Mouse (Mus musculus) intestine, postnatal 0 days (tissue): ENCODE measurements around the gene Maneal. TPM values are rescaled to one million over a fixed set of nuclear protein-coding genes. Genes with fewer than 3 reads are reported as not detected.
A peak's percentile ranks its signal among the peaks of the same experiment; 100 is the strongest.

Experiments used
- ATAC-seq: fragments of 200-750 bp; cut with Nextera tagmentation; 2 replicates; pipeline ENCODE4 v1.8.0; 2017; ENCODE audit warnings: mild to moderate bottlenecking, moderate TSS enrichment, moderate library complexity
- H3K27ac ChIP-seq: fragments of 300-500 bp; sonication (generic); 2 replicates; pipeline ENCODE4 v1.5.1; 2014; ENCODE audit warnings: mild to moderate bottlenecking, low read depth, low read length, moderate library complexity
- H3K27me3 ChIP-seq: fragments of 300-500 bp; sonication (generic); replicated peaks from 2 replicates; pipeline ENCODE4 v1.6.1; 2014; ENCODE audit warnings: low read length, mixed read lengths; ENCODE audit not compliant: control insufficient read depth, insufficient read depth
- H3K36me3 ChIP-seq: fragments of 300-500 bp; sonication (generic); 2 replicates; pipeline ENCODE4 v1.6.1; 2014; ENCODE audit warnings: mild to moderate bottlenecking, moderate library complexity; ENCODE audit not compliant: control insufficient read depth, insufficient read depth
- H3K4me1 ChIP-seq: fragments of 300-500 bp; sonication (generic); replicated peaks from 2 replicates; pipeline ENCODE4 v1.6.1; 2014; ENCODE audit warnings: antibody characterized with exemption, low read length, mixed read lengths; ENCODE audit not compliant: control insufficient read depth, insufficient read depth
- H3K4me2 ChIP-seq: fragments of 300-500 bp; sonication (generic); replicated peaks from 2 replicates; pipeline ENCODE4 v1.6.1; 2014; ENCODE audit warnings: low read depth, mild to moderate bottlenecking, moderate library complexity
- H3K4me3 ChIP-seq: fragments of 300-500 bp; sonication (generic); 2 replicates; pipeline ENCODE4 v1.5.1; 2014; ENCODE audit warnings: low read depth, low read length
- H3K9ac ChIP-seq: fragments of 300-500 bp; sonication (generic); 2 replicates; pipeline ENCODE4 v1.6.1; 2014; ENCODE audit warnings: mild to moderate bottlenecking, low read depth, low read length
- H3K9me3 ChIP-seq: fragments of 300-500 bp; sonication (generic); 2 replicates; pipeline ENCODE4 v1.6.1; 2016; ENCODE audit warnings: mixed run types; ENCODE audit not compliant: control insufficient read depth
- CTCF ChIP-seq: sonication (generic); IDR thresholded peaks from 2 replicates; pipeline ENCODE4 v1.5.1; 2016; ENCODE audit warnings: low read depth, mild to moderate bottlenecking, control low read depth, antibody characterized with exemption, moderate library complexity
- WGBS: fragments of 180-500 bp; shearing (Covaris S2); extraction: QIAGEN DNeasy Blood & Tissue Kit; methylation state at CpG from one replicate; pipeline ENCODE4 v1.1.7; 2014; 5-methylcytosine and 5-hydroxymethylcytosine counted together
- polyA plus RNA-seq: library from polyadenylated mRNA; unstranded; fragments of >200 nt; fragmentation: Nextera tagmentation; extraction: Ambion mirVana; gene quantifications from 2 replicates; pipeline ENCODE4 v1.2.1, GENCODE M21; 2015

Gene Maneal
- polyA plus RNA-seq, 1 experiment from 2014 or later, result 0.17 TPM

GRCm38 (mm10) chr4:124838035-124838700 lies 23.8 kb downstream of the Maneal start:
- no peaks in the 10 kb centered on the region for H3K9me3 ChIP-seq
- H3K27ac ChIP-seq, result no peak overlapping the region
- H3K36me3 ChIP-seq, result peaks cover 35% of the 10 kb centered on the region
- TF ChIP-seq CTCF, result no peak
- 91% methylated on average over 14 of the region's 14 CpGs for WGBS
- no peaks in the 10 kb centered on the region for H3K27me3 ChIP-seq
- H3K4me3 ChIP-seq, result no peak overlapping the region
- ATAC-seq, result no peak
- H3K4me2 ChIP-seq, result no peak overlapping the region
- H3K9ac ChIP-seq, result no peak overlapping the region
- H3K4me1 ChIP-seq, result no peaks in the 10 kb centered on the region

GRCm38 (mm10) chr4:124832796-124833195 lies 29.2 kb downstream of the Maneal start:
- no peak for TF ChIP-seq CTCF
- H3K27me3 ChIP-seq, result no peaks in the 10 kb centered on the region
- peaks cover 42% of the 10 kb centered on the region for H3K36me3 ChIP-seq
- no peaks in the 10 kb centered on the region for H3K4me1 ChIP-seq
- ATAC-seq, result no peak
- no peak overlapping the region for H3K27ac ChIP-seq
- WGBS, result 96% methylated on average over 10 of the region's 10 CpGs
- no peaks in the 10 kb centered on the region for H3K9me3 ChIP-seq
- no peak overlapping the region for H3K4me2 ChIP-seq
- no peak overlapping the region for H3K9ac ChIP-seq
- no peak overlapping the region for H3K4me3 ChIP-seq

GRCm38 (mm10) chr4:124829671-124830070 lies 32.3 kb downstream of the Maneal start:
- Histone ChIP-seq H3K9me3 (no peaks in the 10 kb centered on the region), H3K4me2 (no peak overlapping the region), H3K4me1 (no peaks in the 10 kb centered on the region), H3K9ac (no peak overlapping the region), H3K27me3 (no peaks in the 10 kb centered on the region), H3K27ac (peak overlapping the region; percentile 17), H3K36me3 (peaks cover 55% of the 10 kb centered on the region), H3K4me3 (no peak overlapping the region)
- ATAC-seq, result no peak
- 57% methylated on average over 5 of the region's 5 CpGs for WGBS
- TF ChIP-seq CTCF, result no peak

- H3K9ac ChIP-seq, result no peak overlapping the region
- no peak for ATAC-seq
- no peaks in the 10 kb centered on the region for H3K9me3 ChIP-seq
- H3K27me3 ChIP-seq, result no peaks in the 10 kb centered on the region
- 94% methylated on average over 21 of the region's 21 CpGs for WGBS
- no peak for TF ChIP-seq CTCF
- no peak overlapping the region for H3K27ac ChIP-seq
- no peak overlapping the region for H3K4me3 ChIP-seq
- H3K4me1 ChIP-seq, result no peaks in the 10 kb centered on the region
- H3K36me3 ChIP-seq, result peaks cover 73% of the 10 kb centered on the region
- H3K4me2 ChIP-seq, result no peak overlapping the region
These were observed 36.5 kb downstream of the Maneal start for GRCm38 (mm10) chr4:124825371-124825965.

- TF ChIP-seq CTCF, result no peak
- no peak overlapping the region for H3K4me3 ChIP-seq
- no peaks in the 10 kb centered on the region for H3K27me3 ChIP-seq
- no peak for ATAC-seq
- H3K9me3 ChIP-seq, result no peaks in the 10 kb centered on the region
- H3K36me3 ChIP-seq, result peaks cover 78% of the 10 kb centered on the region
- no peak overlapping the region for H3K27ac ChIP-seq
- no peaks in the 10 kb centered on the region for H3K4me1 ChIP-seq
- 94% methylated on average over 6 of the region's 6 CpGs for WGBS
- H3K4me2 ChIP-seq, result no peak overlapping the region
- no peak overlapping the region for H3K9ac ChIP-seq
These were observed 37.0 kb downstream of the Maneal start for GRCm38 (mm10) chr4:124824967-124825366.

GRCm38 (mm10) chr4:124818832-124819231 lies 43.1 kb downstream of the Maneal start:
- H3K4me2 ChIP-seq, result no peak overlapping the region; the same call in 1 of the 2 replicates
- peaks cover 40% of the 10 kb centered on the region for H3K36me3 ChIP-seq
- no peaks in the 10 kb centered on the region for H3K27me3 ChIP-seq
- H3K4me3 ChIP-seq, result no peak overlapping the region
- no peak overlapping the region for H3K9ac ChIP-seq
- TF ChIP-seq CTCF, result no peak
- 45% methylated on average over 4 of the region's 4 CpGs for WGBS
- ATAC-seq, result peak; percentile 71
- no peaks in the 10 kb centered on the region for H3K9me3 ChIP-seq
- H3K27ac ChIP-seq, result 0 out of 2 replicates have a peak overlapping the region, but pooled peaks have one; percentile 5
- H3K4me1 ChIP-seq, result 0 out of 2 replicates have a peak, but pooled peaks cover 4% of the 10 kb centered on the region
